Mouse (Mus musculus) cerebellum, adult 18-20 months (tissue): Measurements from ENCODE around the gene Rgs8.

Experiments used
- DNase-seq, 2 experiments: peaks; one replicate each; pipeline ENCODE4 v3.0.0; 2021

The Rgs8 gene

GRCm38 (mm10) chr1:153652938-153653623 is at the start of gene Rgs8:
TSS of gene Rgs8 (plus strand) at chr1:153653025.
- peak; percentile 78 to 84 for DNase-seq

DNA sequence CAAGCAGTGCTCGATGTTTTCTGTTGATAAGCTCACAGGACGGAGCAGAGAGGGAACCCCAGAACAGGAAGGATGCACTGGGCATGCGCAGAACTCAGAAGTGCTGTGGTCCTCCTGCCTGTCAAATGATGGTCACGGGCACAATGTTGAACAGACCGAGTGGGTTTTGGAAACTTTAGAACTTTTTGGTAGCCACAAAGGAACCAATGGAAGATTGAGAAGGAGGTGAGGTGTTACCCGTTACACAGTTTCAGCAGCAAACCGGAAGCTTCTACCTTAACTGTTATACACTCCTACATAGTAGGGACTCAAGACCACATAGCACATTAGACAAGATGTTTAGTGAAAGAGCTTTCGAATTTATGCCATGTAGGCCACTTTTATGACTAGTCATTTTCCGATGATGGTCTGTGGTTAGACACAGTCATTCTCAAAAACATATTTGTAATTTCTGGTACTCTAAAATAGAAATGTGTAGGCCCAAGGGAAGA is 35.4 kb upstream of the Rgs8 start:
- no peak for DNase-seq

DNA sequence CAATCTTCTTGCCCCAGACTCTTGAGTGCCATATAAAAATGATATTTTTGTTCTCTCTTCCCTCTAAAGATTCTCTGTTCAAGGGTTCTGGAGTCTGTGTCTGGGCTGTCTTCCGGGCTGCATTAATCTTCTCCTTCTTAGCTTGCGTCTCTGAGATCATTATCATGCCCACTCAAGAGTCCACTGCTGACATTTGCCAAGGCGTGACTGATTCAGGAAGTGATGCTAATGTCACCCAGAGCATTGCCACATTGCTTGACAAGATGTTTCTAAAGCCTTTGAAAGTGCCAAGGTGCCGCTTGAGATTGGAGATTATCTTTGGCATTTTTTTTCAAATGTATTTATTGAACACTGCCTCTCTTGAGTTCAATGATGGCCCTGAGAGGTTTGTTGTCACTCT is 29.8 kb upstream of the Rgs8 start:
- DNase-seq = no peak

GRCm38 (mm10) chr1:153632686-153633085 is 20.1 kb upstream of the Rgs8 start:
- no peak for DNase-seq

- no peak for DNase-seq
Observed at GRCm38 (mm10) chr1:153635056-153635455, 17.8 kb upstream of the Rgs8 start.

DNA sequence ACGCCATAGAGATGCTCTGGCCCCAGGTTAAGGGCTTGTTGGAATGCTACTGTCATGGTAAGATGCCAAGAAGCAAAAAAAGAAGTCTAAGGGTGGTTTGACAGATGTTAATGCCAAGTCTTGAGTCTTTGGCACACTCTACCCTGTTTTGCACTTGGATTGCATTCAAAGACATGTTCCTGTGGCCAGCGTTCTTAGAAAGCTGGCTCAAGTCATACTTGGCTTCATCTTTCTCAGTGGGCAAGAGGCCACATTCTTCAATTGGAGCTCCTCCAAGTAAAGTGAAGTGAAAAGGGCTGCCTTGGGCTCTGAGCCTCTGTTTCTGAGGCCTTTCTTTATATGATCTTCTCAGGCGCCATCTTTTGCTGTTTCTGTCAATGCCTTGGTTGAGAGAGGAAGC is 17.3 kb upstream of the Rgs8 start:
- no peak for DNase-seq

DNA sequence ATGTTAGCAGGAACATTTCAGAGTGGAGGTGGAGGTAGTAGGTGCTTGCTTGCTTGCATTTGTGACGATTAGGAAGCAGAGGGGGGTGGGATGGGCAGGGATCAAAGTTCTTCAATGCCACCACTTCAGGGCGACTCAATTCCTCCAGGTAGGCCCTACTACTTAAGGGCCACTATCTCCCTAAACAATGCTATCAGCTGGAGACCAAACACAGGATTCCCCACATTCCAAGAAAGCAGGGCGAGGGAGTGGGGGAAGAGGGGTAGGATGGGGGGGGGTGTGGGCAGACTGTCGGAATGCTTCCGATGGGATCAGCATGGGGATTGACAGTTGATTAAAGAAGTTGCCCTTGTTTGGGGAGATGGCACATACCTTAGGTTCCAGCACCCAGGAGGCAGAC is 16.0 kb upstream of the Rgs8 start:
- no peak for DNase-seq

DNA sequence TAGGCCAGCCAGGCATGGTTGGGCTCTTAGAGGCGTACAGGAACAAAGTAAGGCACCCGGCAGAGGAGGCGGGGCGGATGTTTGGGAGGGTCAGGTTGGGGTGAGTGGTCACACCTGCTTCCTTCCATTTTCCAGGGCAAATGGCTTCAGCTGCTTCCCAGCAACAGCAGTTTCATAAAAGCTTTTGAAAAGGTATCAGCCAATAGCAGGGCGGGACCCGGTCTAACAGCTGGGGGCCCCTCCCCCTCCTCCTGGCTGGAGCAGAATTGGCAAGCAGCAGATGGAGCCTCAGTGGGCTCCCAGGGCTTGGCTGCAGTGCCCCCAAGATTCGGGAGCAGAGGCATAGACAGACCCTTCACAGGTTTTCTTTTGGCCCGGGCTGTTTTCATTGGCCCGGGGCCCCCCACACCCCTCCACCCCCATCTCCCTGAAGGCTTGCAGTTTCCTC is 11.3 kb upstream of the Rgs8 start:
- DNase-seq = no peak

DNA sequence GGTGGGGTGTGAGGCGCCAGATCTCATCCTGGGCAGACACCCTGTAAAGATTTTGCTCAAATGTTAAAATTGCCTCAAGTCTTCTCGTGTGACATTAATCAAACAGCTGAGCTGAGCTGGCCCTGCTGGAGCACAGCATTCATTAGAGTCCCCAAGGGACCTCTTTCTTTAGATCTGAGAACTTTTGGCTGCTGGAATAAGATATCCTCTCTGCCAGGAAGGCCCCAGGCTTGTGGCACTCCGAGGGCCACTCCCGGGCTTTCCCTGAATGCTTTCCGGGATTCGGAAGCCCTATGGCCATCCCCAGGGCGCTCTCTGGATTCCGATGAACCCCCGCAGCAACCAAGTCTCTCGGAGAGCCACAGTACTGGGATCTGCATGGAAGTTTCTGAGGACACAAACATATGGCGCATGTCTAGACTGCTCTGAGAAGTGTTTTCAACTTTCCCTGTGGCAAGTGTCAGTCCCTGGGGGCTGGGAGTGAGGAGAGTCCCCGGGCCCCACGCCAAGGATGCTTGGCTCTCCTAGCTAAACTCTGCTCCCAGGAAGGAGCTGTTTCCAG is 10.8 kb upstream of the Rgs8 start:
- no peak for DNase-seq

DNA sequence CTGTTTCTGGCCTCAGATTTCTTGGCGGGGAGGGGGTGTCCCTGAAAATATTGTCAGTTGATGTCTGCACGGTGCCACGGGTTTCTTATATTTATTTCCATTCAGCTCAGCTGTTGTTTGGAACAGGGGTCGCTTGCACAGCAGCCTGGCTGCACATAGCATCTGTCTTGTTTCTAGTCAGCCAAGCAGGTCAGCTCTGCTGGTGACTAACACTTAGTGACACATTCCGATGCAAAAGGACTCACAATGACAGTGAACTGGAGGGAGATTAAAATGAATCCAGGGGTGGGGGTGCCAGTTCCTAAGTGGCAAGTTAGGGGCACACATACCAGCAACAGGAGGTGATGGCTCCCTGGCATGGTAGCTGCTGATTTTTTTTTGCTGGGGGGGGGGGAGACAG is 849 bp downstream of the Rgs8 start:
- DNase-seq = peak in 1 of 2 experiments; percentile 30

GRCm38 (mm10) chr1:153659666-153660065 is 6.8 kb downstream of the Rgs8 start:
- no peak for DNase-seq

- DNase-seq = peak in 1 of 2 experiments; percentile 32
Observed at GRCm38 (mm10) chr1:153660982-153661688, 8.3 kb downstream of the Rgs8 start.

DNA sequence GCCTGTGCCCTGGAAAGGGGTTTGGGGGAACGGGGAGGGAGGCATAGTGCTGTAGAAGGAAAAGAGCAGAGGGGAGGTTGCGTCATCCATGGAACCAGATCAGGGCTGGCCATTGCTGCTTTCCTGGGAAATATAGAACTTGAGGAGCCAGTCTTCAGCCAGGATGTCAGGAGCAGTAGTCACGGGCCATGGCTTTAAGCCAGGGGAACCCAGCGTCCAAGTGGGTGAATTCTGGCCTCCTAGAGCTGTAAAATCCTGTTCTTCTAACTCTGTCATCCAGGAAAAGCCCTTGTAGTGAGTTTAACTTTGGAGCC is 8.8 kb downstream of the Rgs8 start:
- DNase-seq = no peak

DNA sequence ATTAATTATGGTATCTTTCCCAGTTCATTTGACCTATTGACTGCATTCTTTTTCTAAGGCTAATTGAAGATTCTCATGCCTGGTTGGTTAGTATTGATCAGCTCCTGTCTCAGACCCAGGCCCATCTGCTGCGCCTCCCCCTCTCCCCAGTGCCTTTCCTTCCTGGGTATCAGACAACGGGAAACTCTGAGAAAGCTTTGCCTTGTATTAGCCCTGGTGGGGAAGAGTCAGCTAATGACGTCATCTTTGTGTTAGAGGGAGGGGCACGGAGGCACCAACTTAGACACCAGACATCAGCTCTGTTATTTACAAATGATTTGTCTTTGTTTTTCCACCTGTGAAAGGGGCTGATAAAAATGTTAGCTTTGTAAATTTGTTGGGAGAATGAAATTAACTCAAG is 9.5 kb downstream of the Rgs8 start:
- no peak for DNase-seq

DNA sequence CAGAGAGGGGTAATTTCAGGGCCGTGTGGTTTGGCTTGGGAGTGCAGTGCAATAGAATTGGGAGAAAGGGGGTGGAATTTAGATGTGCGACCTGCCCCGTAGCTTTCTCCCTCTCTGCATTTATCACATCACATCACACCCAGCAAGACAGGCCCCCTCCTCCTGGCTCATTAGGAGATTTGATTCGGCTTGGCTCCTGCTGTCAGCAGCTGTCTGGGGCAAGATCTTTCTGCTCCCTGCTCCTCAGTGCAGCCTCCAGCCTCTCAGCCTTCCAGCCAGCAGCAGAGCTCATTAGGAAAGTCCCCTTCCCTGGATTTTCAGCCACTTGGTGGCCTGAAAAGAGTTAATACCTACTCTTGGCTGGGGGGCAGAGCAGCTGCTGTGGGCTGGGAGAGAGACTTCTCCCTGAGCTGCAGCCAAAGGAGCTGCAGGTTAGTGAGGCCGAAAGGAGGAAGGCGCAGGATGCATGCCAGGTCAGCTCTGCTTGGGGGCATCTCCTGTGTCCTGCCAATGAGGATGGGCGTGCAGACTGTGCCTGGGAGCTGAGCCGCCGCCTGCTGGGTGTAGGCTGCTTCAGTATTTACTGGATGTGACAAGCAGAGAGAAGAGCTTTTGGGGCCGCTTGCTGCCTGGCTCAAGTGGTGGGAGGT is 12.4 kb downstream of the Rgs8 start:
- DNase-seq = peak; percentile 90 to 96

GRCm38 (mm10) chr1:153666236-153666635 is 13.4 kb downstream of the Rgs8 start:
- DNase-seq = peak in 1 of 2 experiments; percentile 50

DNA sequence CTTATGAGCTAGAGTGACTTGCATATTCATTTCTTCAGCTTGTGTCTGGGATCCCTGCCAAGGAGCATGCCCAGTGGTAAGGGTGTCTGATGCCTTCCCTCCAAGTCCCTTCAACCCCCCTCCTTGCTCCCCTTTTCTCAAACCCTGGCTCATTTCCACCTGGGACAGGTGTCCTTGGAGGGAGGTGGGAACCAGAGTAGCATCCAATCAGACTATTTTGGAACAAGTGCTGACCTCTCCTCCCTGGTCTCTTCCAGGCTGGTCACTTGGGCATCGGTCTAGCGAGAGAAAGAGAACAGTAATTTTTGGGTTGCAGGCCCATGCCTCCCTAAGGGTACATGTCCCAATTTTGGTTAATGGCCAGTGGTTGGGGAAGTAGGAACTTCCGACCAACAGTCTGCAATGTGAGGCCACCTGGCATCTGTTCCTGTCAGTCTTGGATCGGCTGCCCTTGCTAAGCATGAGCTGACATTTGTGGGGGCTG is 14.5 kb downstream of the Rgs8 start:
- DNase-seq = peak; percentile 83 to 90

GRCm38 (mm10) chr1:153667781-153668180 is 15.0 kb downstream of the Rgs8 start:
- peak in 1 of 2 experiments; percentile 50 for DNase-seq

DNA sequence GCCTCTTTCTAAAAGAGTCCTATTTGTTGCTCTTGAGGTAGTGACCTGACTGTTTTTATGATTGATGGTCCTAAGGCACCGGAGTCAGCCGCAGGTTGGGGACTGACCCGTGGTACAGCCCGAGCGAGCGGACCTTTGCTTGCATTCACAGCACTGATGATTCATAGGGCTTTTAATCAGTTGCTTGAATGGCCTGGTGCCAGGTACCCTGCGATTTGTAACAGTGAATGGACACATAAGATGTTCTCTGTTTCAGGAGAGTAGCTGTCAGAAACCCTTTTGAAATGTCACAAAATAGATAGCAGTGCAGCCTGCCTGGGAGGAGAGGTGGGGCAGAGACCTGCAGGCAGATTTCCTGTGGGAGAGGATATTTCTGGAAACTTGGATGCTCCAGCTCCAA is 16.3 kb downstream of the Rgs8 start:
- DNase-seq = peak; percentile 74 to 77

DNA sequence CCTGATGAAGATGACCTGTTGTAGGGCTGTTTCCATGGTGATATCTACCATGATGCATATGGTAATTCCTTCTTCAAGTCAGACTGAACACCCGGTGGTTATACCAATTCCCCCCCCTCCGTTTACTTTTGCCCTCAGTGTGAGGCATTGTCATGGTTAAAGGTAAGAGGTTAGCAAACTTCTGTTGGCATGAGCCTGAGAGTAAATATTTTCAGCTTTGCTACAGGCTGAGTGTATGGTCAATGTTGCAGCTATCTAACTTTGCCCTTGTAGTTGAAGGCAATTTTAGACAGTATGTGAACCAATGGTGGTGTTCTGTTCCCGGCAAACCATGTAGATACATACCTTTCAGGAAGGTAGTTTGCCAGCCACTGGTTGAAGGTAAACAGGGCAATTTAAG is 16.9 kb downstream of the Rgs8 start:
- no peak for DNase-seq

- no peak for DNase-seq
Observed at GRCm38 (mm10) chr1:153671352-153671751, 18.5 kb downstream of the Rgs8 start.

GRCm38 (mm10) chr1:153672698-153673097 is 19.9 kb downstream of the Rgs8 start:
- no peak for DNase-seq

GRCm38 (mm10) chr1:153673900-153674299 is 21.1 kb downstream of the Rgs8 start:
- DNase-seq = no peak
